Mouse (Mus musculus): Measurements from ENCODE around the gene Apoc2. TPM values are rescaled to one million over a fixed set of nuclear protein-coding genes. Genes with fewer than 3 reads are reported as not detected.

Gene Apoc2
- total RNA-seq, 1 experiment: not detected

DNA sequence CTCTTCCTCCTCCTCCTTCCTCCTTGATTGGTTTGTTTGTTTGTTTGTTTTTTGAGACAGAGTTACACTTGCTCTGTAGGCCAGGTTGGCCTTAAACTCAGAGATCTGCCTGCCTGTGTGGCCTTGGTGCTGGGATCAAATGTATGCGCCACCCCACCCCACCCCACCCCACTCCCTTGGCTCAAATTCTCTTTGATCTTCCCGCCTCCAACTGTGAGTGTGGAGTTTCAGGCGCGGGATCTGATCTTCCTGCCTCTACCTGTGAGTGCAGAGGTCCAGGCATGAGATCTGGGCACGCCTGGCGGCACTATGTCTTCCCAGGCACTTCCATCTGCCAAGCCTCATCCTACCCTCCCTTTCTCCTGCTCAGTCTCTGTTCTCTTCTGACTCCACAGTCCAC is 55.5 kb downstream of the Apoc2 start:
- H3K9ac ChIP-seq (ENCODE audit: insufficient read depth, low read depth, low read length, poor library complexity, severe bottlenecking): no peak overlapping the region
- H3K9me3 ChIP-seq (ENCODE audit: control insufficient read depth, insufficient read depth, low read depth, low read length): no peaks in the 10 kb centered on the region
- no peaks in the 10 kb centered on the region for H3K36me3 ChIP-seq (ENCODE audit: control insufficient read depth, insufficient read depth, low read length, poor library complexity, severe bottlenecking)
- no peak for DNase-seq (ENCODE audit: low read depth, low spot score)
- TF ChIP-seq ZC3H11A (IDR thresholded peaks at IDR 0.05; ENCODE audit: borderline replicate concordance, low read depth, low read length) (no peak), ZNF384 (IDR thresholded peaks at IDR 0.05; ENCODE audit: low read depth, low read length) (no peak)
- H3K4me3 ChIP-seq (ENCODE audit: insufficient read depth in 1 of 2, low read depth in 1 of 2, low read length in 2 of 2, poor library complexity in 1 of 2, severe bottlenecking in 1 of 2): no peak overlapping the region
- in situ Hi-C loops (cut with MboI; ENCODE audit: low sequenced_read_pairs in 2 of 2, unreplicated experiment in 2 of 2): no loop called here
- H3K4me1 ChIP-seq (ENCODE audit: control insufficient read depth in 2 of 2, insufficient read depth in 2 of 2, low read length in 2 of 2, poor library complexity in 1 of 2): peaks cover 2 to 13% of the 10 kb centered on the region in 2 experiments; a peak in 2 of 4 replicates
- no peak overlapping the region for H3K27ac ChIP-seq (ENCODE audit: insufficient read depth, low read depth, low read length, poor library complexity, severe bottlenecking)

Other genes starting within 250 kb of the Apoc2 start
- 9.9 and 10.3 TPM in 2 replicates for gene Mark4, start 219.1 kb downstream of the Apoc2 start, total RNA-seq (2012; rRNA removed)
- 0.85 and 2.2 TPM in 2 replicates for gene Exoc3l2, start 214.6 kb downstream of the Apoc2 start, total RNA-seq (2012; rRNA removed)
- gene Bloc1s3, start 169.6 kb downstream of the Apoc2 start, total RNA-seq (2012; rRNA removed): 3.1 and 3.4 TPM in 2 replicates
- gene Trappc6a, start 169.5 kb downstream of the Apoc2 start, total RNA-seq (2012; rRNA removed): 33.2 and 56.7 TPM in 2 replicates
- 0.54 and 0.79 TPM in 2 replicates for gene Nkpd1, start 160.1 kb downstream of the Apoc2 start, total RNA-seq (2012; rRNA removed)
- gene Ppp1r37, start 114.9 kb downstream of the Apoc2 start, total RNA-seq (2012; rRNA removed): 25.3 and 37.7 TPM in 2 replicates
- gene Zfp296, start 100.7 kb downstream of the Apoc2 start, total RNA-seq (2012; rRNA removed): 32.2 and 35.3 TPM in 2 replicates
- 42.1 and 54.2 TPM in 2 replicates for gene Gemin7, start 100.3 kb downstream of the Apoc2 start, total RNA-seq (2012; rRNA removed)
- 52.7 and 83.4 TPM in 2 replicates for gene Clasrp, start 73.5 kb downstream of the Apoc2 start, total RNA-seq (2012; rRNA removed)
- gene Relb, start 48.5 kb downstream of the Apoc2 start, total RNA-seq (2012; rRNA removed): 13.9 and 15.1 TPM in 2 replicates
- gene Clptm1, start 12.9 kb downstream of the Apoc2 start, total RNA-seq (2012; rRNA removed): 129 and 156 TPM in 2 replicates
- gene Gm44805, start 3.5 kb upstream of the Apoc2 start, total RNA-seq (2012; rRNA removed): 0.48 TPM in 1 of 2 replicates, not detected in the other
- 0.27 and 0.48 TPM in 2 replicates for gene Apoc4, start 3.5 kb upstream of the Apoc2 start, total RNA-seq (2012; rRNA removed)
- gene Apoc1, start 14.7 kb upstream of the Apoc2 start, total RNA-seq (2012; rRNA removed): 72.3 and 106 TPM in 2 replicates
- 683 and 2,144 TPM in 2 replicates for gene Apoe, start 21.2 kb upstream of the Apoc2 start, total RNA-seq (2012; rRNA removed)
- 342 and 366 TPM in 2 replicates for gene Tomm40, start 37.5 kb upstream of the Apoc2 start, total RNA-seq (2012; rRNA removed)
- 241 and 392 TPM in 2 replicates for gene Nectin2, start 72.5 kb upstream of the Apoc2 start, total RNA-seq (2012; rRNA removed)
- 167 and 309 TPM in 2 replicates for gene Bcam, start 93.1 kb upstream of the Apoc2 start, total RNA-seq (2012; rRNA removed)
- gene Cblc, start 118.9 kb upstream of the Apoc2 start, total RNA-seq (2012; rRNA removed): 3.5 and 6.6 TPM in 2 replicates
- gene Bcl3, start 144.8 kb upstream of the Apoc2 start, total RNA-seq (2012; rRNA removed): 14.3 and 28.8 TPM in 2 replicates
- 0.36 and 1.1 TPM in 2 replicates for gene Gm19345, start 174.1 kb upstream of the Apoc2 start, total RNA-seq (2012; rRNA removed)
- gene Ceacam16, start 183.4 kb upstream of the Apoc2 start, total RNA-seq (2012; rRNA removed): 0.71 and 1.4 TPM in 2 replicates
- gene Ceacam19, start 210.0 kb upstream of the Apoc2 start, total RNA-seq (2012; rRNA removed): 0.85 and 0.94 TPM in 2 replicates
- gene Pvr, start 243.2 kb upstream of the Apoc2 start, total RNA-seq (2012; rRNA removed): 38.6 and 49.9 TPM in 2 replicates

Data from ES-E14 (cell line).